Mouse (Mus musculus): ENCODE data around the gene Col6a2. TPM values are rescaled to one million over a fixed set of nuclear protein-coding genes. Genes with fewer than 3 reads are reported as not detected.

Gene Col6a2
- polyA plus RNA-seq, 1 experiment, result 120 TPM

DNA sequence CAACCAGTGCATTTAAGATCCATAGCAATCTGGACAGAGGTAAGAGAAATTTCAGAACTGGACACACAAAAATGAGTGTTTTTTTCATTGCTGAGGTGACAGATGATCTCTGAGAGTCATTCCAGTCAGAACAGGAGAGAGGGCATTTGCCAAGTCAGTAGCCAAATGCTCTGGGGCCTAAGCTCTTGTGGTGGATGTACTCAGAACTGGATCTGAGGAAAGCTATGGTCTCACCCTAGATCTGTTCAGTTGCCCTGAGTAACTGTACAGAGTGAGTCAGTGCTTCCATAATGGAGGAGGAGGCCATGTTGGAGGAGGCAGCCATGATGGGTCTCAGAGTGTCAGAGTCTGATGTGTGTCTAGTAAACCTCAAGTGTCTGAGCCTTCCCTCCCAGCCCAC lies 21.6 kb upstream of the Col6a2 start:
- no peak overlapping the region for H3K27ac ChIP-seq (ENCODE audit: insufficient read depth, low read depth, low read length)
- TF ChIP-seq POLR2A (IDR thresholded peaks at IDR 0.05; ENCODE audit: low read depth, low read length) (no peak), CTCF (IDR thresholded peaks at IDR 0.05; ENCODE audit: extremely low read depth, insufficient read length, insufficient replicate concordance, low read depth, low read length) (no peak)
- H3K4me1 ChIP-seq (ENCODE audit: control insufficient read depth, insufficient read depth, insufficient read length, low read length), result 0 out of 2 replicates have a peak, but pooled peaks cover 2% of the 10 kb centered on the region
- no peaks in the 10 kb centered on the region for H3K36me3 ChIP-seq (ENCODE audit: control insufficient read depth, insufficient read depth, low read length)
- no peaks in the 10 kb centered on the region for H3K27me3 ChIP-seq (ENCODE audit: control insufficient read depth, insufficient read depth, low read length)
- H3K4me3 ChIP-seq (ENCODE audit: low read depth, low read length), result no peak overlapping the region

DNA sequence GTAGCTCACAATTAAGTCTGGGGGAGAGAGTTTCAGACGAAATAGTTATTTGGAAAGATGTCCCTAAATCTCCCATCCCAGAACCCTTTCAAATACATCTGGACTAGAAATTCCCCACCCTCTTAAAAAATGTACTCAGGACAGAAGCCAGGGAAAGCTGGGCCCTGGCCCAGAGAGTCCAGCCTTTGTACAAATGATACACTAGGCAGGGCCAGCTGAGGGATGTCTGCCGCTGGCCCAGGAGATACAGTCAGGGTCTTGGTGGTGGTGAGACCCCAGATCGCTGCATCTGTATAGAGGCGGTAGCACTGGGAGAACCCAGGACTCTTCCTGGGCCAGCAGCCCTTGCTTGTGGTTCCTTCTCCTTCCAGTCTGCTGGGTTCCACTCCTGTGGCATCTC lies 20.6 kb upstream of the Col6a2 start:
- Histone ChIP-seq H3K4me1 (ENCODE audit: control insufficient read depth, insufficient read depth, insufficient read length, low read length) (0 out of 2 replicates have a peak, but pooled peaks cover 2% of the 10 kb centered on the region), H3K36me3 (ENCODE audit: control insufficient read depth, insufficient read depth, low read length) (no peaks in the 10 kb centered on the region), H3K27me3 (ENCODE audit: control insufficient read depth, insufficient read depth, low read length) (no peaks in the 10 kb centered on the region), H3K27ac (ENCODE audit: insufficient read depth, low read depth, low read length) (peak overlapping the region; percentile 49), H3K4me3 (ENCODE audit: low read depth, low read length) (no peak overlapping the region)
- no peak for TF ChIP-seq POLR2A (IDR thresholded peaks at IDR 0.05; ENCODE audit: low read depth, low read length)
- no peak for TF ChIP-seq CTCF (IDR thresholded peaks at IDR 0.05; ENCODE audit: extremely low read depth, insufficient read length, insufficient replicate concordance, low read depth, low read length)
- 76% methylated on average over 4 of the region's 4 CpGs for WGBS

DNA sequence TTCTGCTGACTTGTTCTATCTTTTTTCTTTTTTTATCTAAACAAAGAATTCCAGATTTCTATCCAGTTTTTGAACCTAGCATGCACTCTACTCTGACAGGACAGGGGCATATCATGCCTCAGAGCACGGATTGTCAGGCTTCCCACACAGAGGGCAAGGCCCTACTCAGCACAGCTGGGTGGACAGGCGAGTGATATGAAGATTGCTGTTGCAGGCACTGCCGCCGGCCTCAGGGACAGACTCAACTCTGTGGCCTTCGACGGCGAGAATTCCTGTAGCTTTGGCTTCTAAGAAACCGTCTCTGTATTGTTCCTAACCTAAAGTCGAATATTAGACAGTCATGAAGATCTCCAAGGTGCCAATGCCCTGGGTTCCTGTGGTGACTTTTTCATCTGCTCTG lies 20.0 kb upstream of the Col6a2 start:
- H3K27ac ChIP-seq (ENCODE audit: insufficient read depth, low read depth, low read length), result peak overlapping the region; percentile 86
- H3K36me3 ChIP-seq (ENCODE audit: control insufficient read depth, insufficient read depth, low read length), result no peaks in the 10 kb centered on the region
- TF ChIP-seq CTCF (IDR thresholded peaks at IDR 0.05; ENCODE audit: extremely low read depth, insufficient read length, insufficient replicate concordance, low read depth, low read length) (no peak), POLR2A (IDR thresholded peaks at IDR 0.05; ENCODE audit: low read depth, low read length) (no peak)
- WGBS, result 67% methylated on average over 9 of the region's 9 CpGs
- H3K4me3 ChIP-seq (ENCODE audit: low read depth, low read length), result no peak overlapping the region
- 0 out of 2 replicates have a peak, but pooled peaks cover 2% of the 10 kb centered on the region for H3K4me1 ChIP-seq (ENCODE audit: control insufficient read depth, insufficient read depth, insufficient read length, low read length)
- no peaks in the 10 kb centered on the region for H3K27me3 ChIP-seq (ENCODE audit: control insufficient read depth, insufficient read depth, low read length)

DNA sequence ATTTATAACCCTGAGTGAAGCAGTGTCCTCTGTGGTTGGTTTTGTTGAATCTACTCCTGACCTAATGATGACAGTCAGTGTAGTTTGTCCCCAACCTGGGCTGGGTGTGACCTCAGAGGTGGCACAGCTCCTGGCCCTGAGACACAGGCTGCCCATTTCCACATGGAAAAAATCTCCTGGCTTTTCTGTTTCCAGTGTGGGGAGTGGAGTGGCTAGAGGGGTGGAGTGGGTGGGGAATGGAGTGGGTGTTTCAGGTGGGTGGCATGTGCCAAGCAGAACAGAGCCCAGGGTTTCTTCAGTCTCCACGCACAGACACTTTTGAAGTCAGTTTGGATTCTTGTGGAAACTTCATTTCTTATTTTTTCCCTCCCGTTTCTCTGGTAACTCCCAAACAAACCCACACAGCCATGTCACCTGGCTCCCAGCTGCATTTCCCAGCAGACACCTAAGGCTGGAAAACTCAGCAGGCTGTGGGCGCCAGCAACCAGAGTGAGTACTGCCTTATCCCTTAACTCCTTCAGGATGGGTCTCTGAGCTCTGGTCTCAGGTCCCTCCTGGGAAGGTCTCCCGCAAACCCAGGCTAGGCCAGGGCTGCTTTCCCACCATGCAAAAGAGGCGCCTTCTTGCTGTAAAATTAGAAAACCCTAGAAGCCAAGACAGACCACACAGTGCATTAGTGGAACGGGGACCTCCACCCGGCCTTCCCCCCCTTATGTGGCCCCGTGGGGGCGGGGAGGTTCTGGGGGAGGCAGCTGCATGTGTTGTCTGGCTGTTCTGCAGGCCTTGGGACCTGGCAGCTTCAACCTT lies 19.4 kb upstream of the Col6a2 start:
- whole genome bisulfite sequencing, result 65% methylated on average over 9 of the region's 9 CpGs
- no peak for TF ChIP-seq POLR2A (IDR thresholded peaks at IDR 0.05; ENCODE audit: low read depth, low read length)
- TF ChIP-seq CTCF (IDR thresholded peaks at IDR 0.05; ENCODE audit: extremely low read depth, insufficient read length, insufficient replicate concordance, low read depth, low read length), result no peak
- Histone ChIP-seq H3K27ac (ENCODE audit: insufficient read depth, low read depth, low read length) (peak overlapping the region; percentile 40), H3K27me3 (ENCODE audit: control insufficient read depth, insufficient read depth, low read length) (no peaks in the 10 kb centered on the region), H3K4me1 (ENCODE audit: control insufficient read depth, insufficient read depth, insufficient read length, low read length) (0 out of 2 replicates have a peak, but pooled peaks cover 2% of the 10 kb centered on the region), H3K36me3 (ENCODE audit: control insufficient read depth, insufficient read depth, low read length) (no peaks in the 10 kb centered on the region), H3K4me3 (ENCODE audit: low read depth, low read length) (no peak overlapping the region)

DNA sequence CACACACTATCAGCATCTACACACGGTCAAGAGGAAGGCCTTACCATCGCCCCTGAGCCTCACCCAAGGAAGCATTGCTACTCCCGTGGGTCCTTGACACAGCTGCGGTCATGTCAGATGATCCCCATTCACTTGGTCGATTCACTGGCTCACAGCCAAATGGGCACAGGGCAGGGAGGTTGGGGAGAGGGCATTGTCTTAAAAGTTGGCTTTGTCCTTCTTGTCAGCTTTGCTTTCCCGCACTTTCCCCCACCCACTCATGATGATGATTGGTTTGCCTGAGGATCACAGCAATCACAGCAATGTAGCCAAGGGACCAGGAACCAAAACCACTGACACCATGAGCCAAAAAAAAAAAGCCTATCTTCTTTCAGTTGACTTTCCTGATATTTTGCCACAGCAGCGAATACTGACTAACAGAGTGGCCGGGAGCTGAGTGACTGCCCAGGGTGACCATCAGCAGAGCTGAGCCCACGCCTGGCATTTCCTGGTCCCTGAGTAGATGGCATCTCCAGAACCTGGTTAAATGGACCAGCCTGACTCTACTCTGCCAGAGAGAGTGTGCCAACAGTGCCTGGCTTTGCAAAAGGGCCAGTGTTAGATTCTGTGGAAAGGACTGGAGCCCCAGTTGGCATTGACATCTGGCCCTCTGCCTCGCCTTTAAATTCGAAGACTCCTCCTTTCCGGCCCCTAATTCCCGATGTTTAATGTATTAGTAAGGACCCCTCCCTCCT lies 18.6 kb upstream of the Col6a2 start:
- no peak for TF ChIP-seq CTCF (IDR thresholded peaks at IDR 0.05; ENCODE audit: extremely low read depth, insufficient read length, insufficient replicate concordance, low read depth, low read length)
- TF ChIP-seq POLR2A (IDR thresholded peaks at IDR 0.05; ENCODE audit: low read depth, low read length), result no peak
- no peak overlapping the region for H3K4me3 ChIP-seq (ENCODE audit: low read depth, low read length)
- 0 out of 2 replicates have a peak, but pooled peaks cover 2% of the 10 kb centered on the region for H3K4me1 ChIP-seq (ENCODE audit: control insufficient read depth, insufficient read depth, insufficient read length, low read length)
- H3K36me3 ChIP-seq (ENCODE audit: control insufficient read depth, insufficient read depth, low read length), result no peaks in the 10 kb centered on the region
- peak overlapping the region; percentile 40; the same call in 1 of the 2 replicates for H3K27ac ChIP-seq (ENCODE audit: insufficient read depth, low read depth, low read length)
- no peaks in the 10 kb centered on the region for H3K27me3 ChIP-seq (ENCODE audit: control insufficient read depth, insufficient read depth, low read length)
- 80% methylated on average over 13 of the region's 13 CpGs for WGBS

DNA sequence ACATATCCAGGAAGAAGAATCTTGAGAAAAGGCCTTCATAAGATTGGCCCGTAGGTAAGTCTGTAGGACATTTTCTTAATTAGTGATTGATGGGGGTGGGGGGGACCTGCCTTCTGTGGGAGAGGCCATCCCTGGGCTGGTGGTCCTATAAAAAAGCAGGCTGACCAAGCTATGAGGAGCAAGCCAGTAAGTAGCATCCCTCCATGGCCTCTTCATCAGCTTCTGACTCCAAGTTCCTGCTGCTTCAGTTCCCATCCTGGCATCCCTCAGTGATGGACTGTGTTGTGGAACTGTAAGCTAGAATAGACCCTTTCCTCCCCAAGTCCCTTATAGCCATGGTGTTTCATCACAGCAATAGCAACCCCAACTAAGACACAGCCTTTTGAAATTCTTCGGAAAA lies 16.5 kb upstream of the Col6a2 start:
- WGBS, result 90% methylated on average over 2 of the region's 2 CpGs
- Histone ChIP-seq H3K4me3 (ENCODE audit: low read depth, low read length) (no peak overlapping the region), H3K27me3 (ENCODE audit: control insufficient read depth, insufficient read depth, low read length) (no peaks in the 10 kb centered on the region), H3K4me1 (ENCODE audit: control insufficient read depth, insufficient read depth, insufficient read length, low read length) (0 out of 2 replicates have a peak, but pooled peaks cover 2% of the 10 kb centered on the region), H3K36me3 (ENCODE audit: control insufficient read depth, insufficient read depth, low read length) (no peaks in the 10 kb centered on the region), H3K27ac (ENCODE audit: insufficient read depth, low read depth, low read length) (no peak overlapping the region)
- TF ChIP-seq POLR2A (IDR thresholded peaks at IDR 0.05; ENCODE audit: low read depth, low read length) (no peak), CTCF (IDR thresholded peaks at IDR 0.05; ENCODE audit: extremely low read depth, insufficient read length, insufficient replicate concordance, low read depth, low read length) (no peak)

DNA sequence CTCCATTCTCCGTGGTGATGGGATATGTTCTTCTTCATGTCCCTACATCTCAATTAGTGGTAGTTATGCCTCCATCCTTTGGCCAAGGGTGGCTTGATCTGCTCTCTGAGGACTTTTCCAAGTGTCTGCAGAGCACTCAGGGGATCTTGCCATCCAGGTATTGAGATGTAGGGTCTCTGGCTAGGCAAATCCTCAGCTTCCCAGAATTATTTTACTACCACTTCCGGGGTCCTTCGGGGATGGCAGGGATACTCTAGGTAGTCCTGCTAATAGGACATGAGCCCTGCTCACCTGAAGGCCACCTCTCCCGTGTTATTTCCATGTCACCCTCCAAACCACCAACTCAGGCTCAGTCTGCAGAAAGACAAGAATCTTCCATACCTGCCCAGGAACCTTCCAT lies 13.2 kb upstream of the Col6a2 start:
- 85% methylated on average over 4 of the region's 4 CpGs for WGBS
- Histone ChIP-seq H3K27me3 (ENCODE audit: control insufficient read depth, insufficient read depth, low read length) (no peaks in the 10 kb centered on the region), H3K27ac (ENCODE audit: insufficient read depth, low read depth, low read length) (peak overlapping the region; percentile 54), H3K4me3 (ENCODE audit: low read depth, low read length) (no peak overlapping the region), H3K4me1 (ENCODE audit: control insufficient read depth, insufficient read depth, insufficient read length, low read length) (no peaks in the 10 kb centered on the region), H3K36me3 (ENCODE audit: control insufficient read depth, insufficient read depth, low read length) (no peaks in the 10 kb centered on the region)
- TF ChIP-seq CTCF (IDR thresholded peaks at IDR 0.05; ENCODE audit: extremely low read depth, insufficient read length, insufficient replicate concordance, low read depth, low read length), result no peak

Data from small intestine, adult 2 months (tissue).